Mouse (Mus musculus): ENCODE results near the gene Nckap1l.

Gene Nckap1l

GRCm38 (mm10) chr15:103537011-103537821 lies 83.6 kb downstream of the Nckap1l start:
- Histone ChIP-seq H3K9me3 (ENCODE audit: low read length) (no peaks in the 10 kb centered on the region), H3K36me3 (ENCODE audit: insufficient read depth, low read length) (peaks cover 18% of the 10 kb centered on the region), H3K4me1 (replicated peaks; ENCODE audit: low read depth, low read length) (peaks cover 67% of the 10 kb centered on the region), H3K4me3 (replicated peaks; ENCODE audit: low read length) (peak overlapping the region; percentile 92), H3K27me3 (ENCODE audit: insufficient read depth, low read length) (peaks cover 38% of the 10 kb centered on the region)
- TF ChIP-seq POU5F1 (IDR thresholded peaks at IDR 0.05; ENCODE audit: borderline replicate concordance, low read length) (no peak), CTCF (conservative IDR thresholded peaks at IDR 0.05; ENCODE audit: low read length) (no peak), NANOG (IDR thresholded peaks at IDR 0.05; ENCODE audit: borderline replicate concordance, low read length) (no peak)

- TF ChIP-seq POU5F1 (IDR thresholded peaks at IDR 0.05; ENCODE audit: borderline replicate concordance, low read length) = no peak
- TF ChIP-seq CTCF (conservative IDR thresholded peaks at IDR 0.05; ENCODE audit: low read length) = no peak
- TF ChIP-seq NANOG (IDR thresholded peaks at IDR 0.05; ENCODE audit: borderline replicate concordance, low read length) = no peak
- Histone ChIP-seq H3K27me3 (ENCODE audit: insufficient read depth, low read length) (peaks cover 38% of the 10 kb centered on the region), H3K36me3 (ENCODE audit: insufficient read depth, low read length) (peaks cover 12% of the 10 kb centered on the region), H3K4me1 (replicated peaks; ENCODE audit: low read depth, low read length) (peaks cover 61% of the 10 kb centered on the region), H3K9me3 (ENCODE audit: low read length) (no peaks in the 10 kb centered on the region), H3K4me3 (replicated peaks; ENCODE audit: low read length) (peak within 1 kb of the TSS; percentile 92)
These were observed 84.2 kb downstream of the Nckap1l start, which contains the start of gene Ppp1r1a for GRCm38 (mm10) chr15:103537822-103538213. Gene Ppp1r1a (minus strand): TSS chr15:103538003.

- Histone ChIP-seq H3K4me1 (replicated peaks; ENCODE audit: low read depth, low read length) (peaks cover 46% of the 10 kb centered on the region), H3K4me3 (replicated peaks; ENCODE audit: low read length) (no peak overlapping the region), H3K36me3 (ENCODE audit: insufficient read depth, low read length) (no peaks in the 10 kb centered on the region), H3K27me3 (ENCODE audit: insufficient read depth, low read length) (peaks cover 38% of the 10 kb centered on the region), H3K9me3 (ENCODE audit: low read length) (no peaks in the 10 kb centered on the region)
- no peak for TF ChIP-seq NANOG (IDR thresholded peaks at IDR 0.05; ENCODE audit: borderline replicate concordance, low read length)
- TF ChIP-seq CTCF (conservative IDR thresholded peaks at IDR 0.05; ENCODE audit: low read length) = no peak
- TF ChIP-seq POU5F1 (IDR thresholded peaks at IDR 0.05; ENCODE audit: borderline replicate concordance, low read length) = no peak
These were observed 85.7 kb downstream of the Nckap1l start for GRCm38 (mm10) chr15:103539259-103539658.

- Histone ChIP-seq H3K36me3 (ENCODE audit: insufficient read depth, low read length) (no peaks in the 10 kb centered on the region), H3K4me1 (replicated peaks; ENCODE audit: low read depth, low read length) (peaks cover 32% of the 10 kb centered on the region), H3K9me3 (ENCODE audit: low read length) (no peaks in the 10 kb centered on the region), H3K4me3 (replicated peaks; ENCODE audit: low read length) (no peak overlapping the region), H3K27me3 (ENCODE audit: insufficient read depth, low read length) (peaks cover 38% of the 10 kb centered on the region)
- no peak for TF ChIP-seq NANOG (IDR thresholded peaks at IDR 0.05; ENCODE audit: borderline replicate concordance, low read length)
- TF ChIP-seq POU5F1 (IDR thresholded peaks at IDR 0.05; ENCODE audit: borderline replicate concordance, low read length) = no peak
- TF ChIP-seq CTCF (conservative IDR thresholded peaks at IDR 0.05; ENCODE audit: low read length) = no peak
These were observed 87.1 kb downstream of the Nckap1l start for GRCm38 (mm10) chr15:103540646-103541045.

GRCm38 (mm10) chr15:103542526-103542925 lies 88.9 kb downstream of the Nckap1l start:
- Histone ChIP-seq H3K4me3 (replicated peaks; ENCODE audit: low read length) (no peak overlapping the region), H3K36me3 (ENCODE audit: insufficient read depth, low read length) (no peaks in the 10 kb centered on the region), H3K9me3 (ENCODE audit: low read length) (no peaks in the 10 kb centered on the region), H3K4me1 (replicated peaks; ENCODE audit: low read depth, low read length) (peaks cover 16% of the 10 kb centered on the region), H3K27me3 (ENCODE audit: insufficient read depth, low read length) (peaks cover 31% of the 10 kb centered on the region; the same call in 1 of the 2 replicates)
- TF ChIP-seq POU5F1 (IDR thresholded peaks at IDR 0.05; ENCODE audit: borderline replicate concordance, low read length) (no peak), CTCF (conservative IDR thresholded peaks at IDR 0.05; ENCODE audit: low read length) (no peak), NANOG (IDR thresholded peaks at IDR 0.05; ENCODE audit: borderline replicate concordance, low read length) (no peak)

- Histone ChIP-seq H3K4me3 (replicated peaks; ENCODE audit: low read length) (no peak overlapping the region), H3K27me3 (ENCODE audit: insufficient read depth, low read length) (peaks cover 4% of the 10 kb centered on the region; the same call in 1 of the 2 replicates), H3K9me3 (ENCODE audit: low read length) (peaks cover 5% of the 10 kb centered on the region; the same call in 1 of the 2 replicates), H3K4me1 (replicated peaks; ENCODE audit: low read depth, low read length) (no peaks in the 10 kb centered on the region), H3K36me3 (ENCODE audit: insufficient read depth, low read length) (no peaks in the 10 kb centered on the region)
- TF ChIP-seq POU5F1 (IDR thresholded peaks at IDR 0.05; ENCODE audit: borderline replicate concordance, low read length) (no peak), CTCF (conservative IDR thresholded peaks at IDR 0.05; ENCODE audit: low read length) (peak; percentile 68), NANOG (IDR thresholded peaks at IDR 0.05; ENCODE audit: borderline replicate concordance, low read length) (no peak)
These were observed 94.4 kb downstream of the Nckap1l start for GRCm38 (mm10) chr15:103547983-103548382.

Data from E14TG2a.4 (cell line).